Mouse (Mus musculus): ENCODE measurements around the gene Igdcc4. TPM values are rescaled to one million over a fixed set of nuclear protein-coding genes. Genes with fewer than 3 reads are reported as not detected.

Igdcc4 gene
- polyA plus RNA-seq, 1 experiment from 2014 or later = 11.1 TPM

- Histone ChIP-seq H3K4me2 (replicated peaks; ENCODE audit: low read depth) (no peak overlapping the region), H3K9ac (ENCODE audit: low read length) (no peak overlapping the region), H3K27me3 (ENCODE audit: control insufficient read depth, insufficient read depth, low read length) (no peaks in the 10 kb centered on the region), H3K36me3 (ENCODE audit: control insufficient read depth, insufficient read depth, low read length) (no peaks in the 10 kb centered on the region), H3K9me3 (ENCODE audit: control insufficient read depth, low read length) (no peaks in the 10 kb centered on the region), H3K27ac (replicated peaks) (no peak overlapping the region), H3K4me1 (replicated peaks; ENCODE audit: control insufficient read depth, insufficient read depth) (no peaks in the 10 kb centered on the region), H3K4me3 (ENCODE audit: low read depth, low read length) (no peak overlapping the region)
- WGBS = 41% methylated on average over 9 of the region's 9 CpGs
- TF ChIP-seq CTCF (IDR thresholded peaks at IDR 0.05; ENCODE audit: low read depth) = peak; percentile 45
- TF ChIP-seq EP300 (optimal IDR thresholded peaks at IDR 0.05) = no peak
- ATAC-seq (ENCODE audit: low FRiP score, low TSS enrichment) (no peak), DNase-seq (ENCODE audit: low spot score) (no peak)
Observed at GRCm38 (mm10) chr9:65175939-65176871, 74.9 kb downstream of the Igdcc4 start.

- no peaks in the 10 kb centered on the region for H3K27me3 ChIP-seq (ENCODE audit: control insufficient read depth, insufficient read depth, low read length)
- no peaks in the 10 kb centered on the region for H3K36me3 ChIP-seq (ENCODE audit: control insufficient read depth, insufficient read depth, low read length)
- TF ChIP-seq EP300 (optimal IDR thresholded peaks at IDR 0.05) = no peak
- no peaks in the 10 kb centered on the region for H3K9me3 ChIP-seq (ENCODE audit: control insufficient read depth, low read length)
- no peak for ATAC-seq (ENCODE audit: low FRiP score, low TSS enrichment)
- no peak overlapping the region for H3K9ac ChIP-seq (ENCODE audit: low read length)
- DNase-seq (ENCODE audit: low spot score) = no peak
- no peak overlapping the region for H3K4me3 ChIP-seq (ENCODE audit: low read depth, low read length)
- H3K27ac ChIP-seq (replicated peaks) = no peak overlapping the region
- WGBS = 81% methylated on average over 3 of the region's 3 CpGs
- no peaks in the 10 kb centered on the region for H3K4me1 ChIP-seq (replicated peaks; ENCODE audit: control insufficient read depth, insufficient read depth)
- no peak overlapping the region for H3K4me2 ChIP-seq (replicated peaks; ENCODE audit: low read depth)
Observed at GRCm38 (mm10) chr9:65177497-65177896, 76.2 kb downstream of the Igdcc4 start.

- no peak overlapping the region for H3K4me3 ChIP-seq (ENCODE audit: low read depth, low read length)
- ATAC-seq (ENCODE audit: low FRiP score, low TSS enrichment) = no peak
- no peak overlapping the region for H3K4me2 ChIP-seq (replicated peaks; ENCODE audit: low read depth)
- no peak overlapping the region for H3K27ac ChIP-seq (replicated peaks)
- H3K36me3 ChIP-seq (ENCODE audit: control insufficient read depth, insufficient read depth, low read length) = no peaks in the 10 kb centered on the region
- no peaks in the 10 kb centered on the region for H3K4me1 ChIP-seq (replicated peaks; ENCODE audit: control insufficient read depth, insufficient read depth)
- WGBS = 75% methylated on average over 10 of the region's 10 CpGs
- H3K9me3 ChIP-seq (ENCODE audit: control insufficient read depth, low read length) = no peaks in the 10 kb centered on the region
- DNase-seq (ENCODE audit: low spot score) = no peak
- no peak overlapping the region for H3K9ac ChIP-seq (ENCODE audit: low read length)
- no peak for TF ChIP-seq EP300 (optimal IDR thresholded peaks at IDR 0.05)
- no peak for TF ChIP-seq CTCF (IDR thresholded peaks at IDR 0.05; ENCODE audit: low read depth)
- no peaks in the 10 kb centered on the region for H3K27me3 ChIP-seq (ENCODE audit: control insufficient read depth, insufficient read depth, low read length)
Observed at GRCm38 (mm10) chr9:65177912-65178311, 76.6 kb downstream of the Igdcc4 start.

- peak overlapping the region; percentile 42 for H3K4me2 ChIP-seq (replicated peaks; ENCODE audit: low read depth)
- no peaks in the 10 kb centered on the region for H3K9me3 ChIP-seq (ENCODE audit: control insufficient read depth, low read length)
- WGBS = 19% methylated on average over 22 of the region's 22 CpGs
- H3K27me3 ChIP-seq (ENCODE audit: control insufficient read depth, insufficient read depth, low read length) = no peaks in the 10 kb centered on the region
- no peak overlapping the region for H3K27ac ChIP-seq (replicated peaks)
- ATAC-seq (ENCODE audit: low FRiP score, low TSS enrichment) (peak; percentile 48; the same call in 1 of the 2 replicates), DNase-seq (ENCODE audit: low spot score) (peak; percentile 45)
- H3K4me3 ChIP-seq (ENCODE audit: low read depth, low read length) = 0 out of 2 replicates have a peak overlapping the region, but pooled peaks have one; percentile 10
- H3K9ac ChIP-seq (ENCODE audit: low read length) = no peak overlapping the region
- no peaks in the 10 kb centered on the region for H3K4me1 ChIP-seq (replicated peaks; ENCODE audit: control insufficient read depth, insufficient read depth)
- TF ChIP-seq EP300 (optimal IDR thresholded peaks at IDR 0.05) (no peak), CTCF (IDR thresholded peaks at IDR 0.05; ENCODE audit: low read depth) (no peak)
- H3K36me3 ChIP-seq (ENCODE audit: control insufficient read depth, insufficient read depth, low read length) = no peaks in the 10 kb centered on the region
Observed at GRCm38 (mm10) chr9:65178336-65179213, 77.3 kb downstream of the Igdcc4 start.

GRCm38 (mm10) chr9:65179817-65180624 is 78.7 kb downstream of the Igdcc4 start:
- no peak overlapping the region for H3K4me3 ChIP-seq (ENCODE audit: low read depth, low read length)
- H3K36me3 ChIP-seq (ENCODE audit: control insufficient read depth, insufficient read depth, low read length) = no peaks in the 10 kb centered on the region
- WGBS = 37% methylated on average over 17 of the region's 17 CpGs
- H3K4me1 ChIP-seq (replicated peaks; ENCODE audit: control insufficient read depth, insufficient read depth) = no peaks in the 10 kb centered on the region
- ATAC-seq (ENCODE audit: low FRiP score, low TSS enrichment) = no peak
- H3K9ac ChIP-seq (ENCODE audit: low read length) = no peak overlapping the region
- H3K27ac ChIP-seq (replicated peaks) = no peak overlapping the region
- no peak for DNase-seq (ENCODE audit: low spot score)
- H3K9me3 ChIP-seq (ENCODE audit: control insufficient read depth, low read length) = no peaks in the 10 kb centered on the region
- no peaks in the 10 kb centered on the region for H3K27me3 ChIP-seq (ENCODE audit: control insufficient read depth, insufficient read depth, low read length)
- H3K4me2 ChIP-seq (replicated peaks; ENCODE audit: low read depth) = 0 out of 2 replicates have a peak overlapping the region, but pooled peaks have one; percentile 5
- TF ChIP-seq EP300 (optimal IDR thresholded peaks at IDR 0.05) (no peak), CTCF (IDR thresholded peaks at IDR 0.05; ENCODE audit: low read depth) (no peak)

Other genes with a start within 250 kb of the Igdcc4 start
- gene Slc24a1, start 149.9 kb upstream of the Igdcc4 start, polyA plus RNA-seq (2015; fragmentation: Nextera tagmentation; extraction: Ambion mirVana) = 0.01 and 0.05 TPM in 2 replicates
- 25.0 and 25.8 TPM in 2 replicates for gene Ints14, start 140.6 kb upstream of the Igdcc4 start, polyA plus RNA-seq (2015; fragmentation: Nextera tagmentation; extraction: Ambion mirVana)
- 108 and 110 TPM in 2 replicates for gene Hacd3, start 79.8 kb upstream of the Igdcc4 start, polyA plus RNA-seq (2015; fragmentation: Nextera tagmentation; extraction: Ambion mirVana)
- gene Dpp8, start 69.1 kb upstream of the Igdcc4 start, polyA plus RNA-seq (2015; fragmentation: Nextera tagmentation; extraction: Ambion mirVana) = 14.9 and 16.1 TPM in 2 replicates
- 0.32 and 0.35 TPM in 2 replicates for gene Igdcc3, start 39.7 kb downstream of the Igdcc4 start, polyA plus RNA-seq (2015; fragmentation: Nextera tagmentation; extraction: Ambion mirVana)
- 5.0 TPM in 2 replicates for gene Parp16, start 93.9 kb downstream of the Igdcc4 start, polyA plus RNA-seq (2015; fragmentation: Nextera tagmentation; extraction: Ambion mirVana)
- 0.61 and 0.79 TPM in 2 replicates for gene Cilp, start 163.7 kb downstream of the Igdcc4 start, polyA plus RNA-seq (2015; fragmentation: Nextera tagmentation; extraction: Ambion mirVana)
- 47.9 and 49.7 TPM in 2 replicates for gene Clpx, start 192.8 kb downstream of the Igdcc4 start, polyA plus RNA-seq (2015; fragmentation: Nextera tagmentation; extraction: Ambion mirVana)
- 5.4 and 5.8 TPM in 2 replicates for gene Pdcd7, start 244.6 kb downstream of the Igdcc4 start, polyA plus RNA-seq (2015; fragmentation: Nextera tagmentation; extraction: Ambion mirVana)

Measured in stomach, postnatal 0 days (tissue).